Mouse (Mus musculus): Measurements from ENCODE around the gene Nlrc4. TPM values are rescaled to one million over a fixed set of nuclear protein-coding genes. Genes with fewer than 3 reads are reported as not detected.

The Nlrc4 gene
- polyA plus RNA-seq (2014; fragmentation: Nextera tagmentation; extraction: Ambion mirVana), result 0.14 and 0.20 TPM in 2 replicates

GRCm38 (mm10) chr17:74458711-74459408 is at the start of gene Nlrc4:
Gene Nlrc4 (minus strand): TSS chr17:74459142.
- H3K27me3 ChIP-seq (ENCODE audit: control insufficient read depth, insufficient read depth, low read length), result no peaks in the 10 kb centered on the region

DNA sequence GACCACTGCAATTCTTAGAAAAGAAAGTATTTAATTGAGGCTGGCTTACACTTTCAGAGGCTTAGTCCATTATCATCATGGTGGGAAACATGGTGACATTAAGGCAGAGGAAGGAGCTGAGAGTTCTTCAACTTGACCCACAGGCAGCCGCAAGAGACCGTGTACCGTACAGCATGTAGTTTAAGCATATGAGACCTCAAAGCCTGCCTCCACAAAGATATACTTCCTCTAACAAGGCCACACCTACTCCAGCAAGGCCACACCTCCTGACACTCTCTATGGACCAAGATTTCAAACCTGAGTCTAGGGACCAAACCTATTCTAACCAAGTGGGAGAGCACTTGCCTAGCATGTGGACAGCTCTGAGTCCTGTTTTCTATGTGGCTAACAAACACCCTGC is 49.7 kb upstream of the Nlrc4 start:
- WGBS, result 96% methylated on average over 3 of the region's 3 CpGs
- H3K4me2 ChIP-seq (ENCODE audit: low read depth, severe bottlenecking), result no peak overlapping the region
- no peaks in the 10 kb centered on the region for H3K36me3 ChIP-seq (ENCODE audit: control insufficient read depth, insufficient read depth, low read length)
- ATAC-seq (ENCODE audit: insufficient number of reproducible peaks, low FRiP score, low TSS enrichment, low read depth) (no peak), DNase-seq (ENCODE audit: low spot score) (no peak)
- no peak overlapping the region for H3K9ac ChIP-seq (ENCODE audit: low read length)
- no peak overlapping the region for H3K4me3 ChIP-seq (ENCODE audit: low read depth, low read length)
- H3K4me1 ChIP-seq (ENCODE audit: control insufficient read depth, insufficient read depth, low read length), result no peaks in the 10 kb centered on the region
- no peaks in the 10 kb centered on the region for H3K27me3 ChIP-seq (ENCODE audit: control insufficient read depth, insufficient read depth, low read length)
- no peaks in the 10 kb centered on the region for H3K9me3 ChIP-seq (ENCODE audit: control insufficient read depth, low read length)
- H3K27ac ChIP-seq (replicated peaks; ENCODE audit: low read depth, low read length), result no peak overlapping the region

More at GRCm38 (mm10) chr17:74458711-74459408, at the start of gene Nlrc4:
- Histone ChIP-seq H3K4me2 (ENCODE audit: low read depth, severe bottlenecking) (no peak within 1 kb of the TSS), H3K4me1 (ENCODE audit: control insufficient read depth, insufficient read depth, low read length) (no peaks in the 10 kb centered on the region), H3K9me3 (ENCODE audit: control insufficient read depth, low read length) (no peaks in the 10 kb centered on the region), H3K9ac (ENCODE audit: low read length) (no peak within 1 kb of the TSS), H3K27ac (replicated peaks; ENCODE audit: low read depth, low read length) (no peak within 1 kb of the TSS), H3K4me3 (ENCODE audit: low read depth, low read length) (no peak within 1 kb of the TSS), H3K36me3 (ENCODE audit: control insufficient read depth, insufficient read depth, low read length) (no peaks in the 10 kb centered on the region)
- DNase-seq (ENCODE audit: low spot score) (no peak), ATAC-seq (ENCODE audit: insufficient number of reproducible peaks, low FRiP score, low TSS enrichment, low read depth) (no peak)
- WGBS, result 59% methylated on average over 8 of the region's 8 CpGs

DNA sequence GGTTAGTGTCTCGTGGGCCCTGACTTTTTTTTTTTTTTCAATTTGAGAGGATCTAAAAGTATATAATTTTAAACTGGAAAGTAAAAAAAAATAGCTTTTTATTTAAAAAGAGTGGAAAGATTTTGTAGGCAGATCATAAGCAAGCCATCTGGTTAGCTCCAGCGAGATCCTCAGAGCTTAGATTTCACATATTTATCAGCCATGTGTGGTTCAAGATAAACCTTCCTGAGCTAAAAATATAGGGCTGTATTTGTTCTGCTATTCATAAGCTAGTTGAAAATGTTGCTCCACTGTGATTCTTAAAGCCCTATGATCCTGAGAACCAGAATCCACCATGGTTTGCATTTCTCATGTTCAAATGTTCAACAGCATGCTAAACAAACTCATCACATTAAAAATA is 49.0 kb upstream of the Nlrc4 start:
- H3K9ac ChIP-seq (ENCODE audit: low read length), result no peak overlapping the region
- WGBS, result 86% methylated on average over 2 of the region's 2 CpGs
- H3K4me2 ChIP-seq (ENCODE audit: low read depth, severe bottlenecking), result no peak overlapping the region
- H3K4me3 ChIP-seq (ENCODE audit: low read depth, low read length), result no peak overlapping the region
- no peak overlapping the region for H3K27ac ChIP-seq (replicated peaks; ENCODE audit: low read depth, low read length)
- no peaks in the 10 kb centered on the region for H3K4me1 ChIP-seq (ENCODE audit: control insufficient read depth, insufficient read depth, low read length)
- H3K9me3 ChIP-seq (ENCODE audit: control insufficient read depth, low read length), result no peaks in the 10 kb centered on the region
- no peaks in the 10 kb centered on the region for H3K27me3 ChIP-seq (ENCODE audit: control insufficient read depth, insufficient read depth, low read length)
- DNase-seq (ENCODE audit: low spot score) (no peak), ATAC-seq (ENCODE audit: insufficient number of reproducible peaks, low FRiP score, low TSS enrichment, low read depth) (no peak)
- H3K36me3 ChIP-seq (ENCODE audit: control insufficient read depth, insufficient read depth, low read length), result no peaks in the 10 kb centered on the region

DNA sequence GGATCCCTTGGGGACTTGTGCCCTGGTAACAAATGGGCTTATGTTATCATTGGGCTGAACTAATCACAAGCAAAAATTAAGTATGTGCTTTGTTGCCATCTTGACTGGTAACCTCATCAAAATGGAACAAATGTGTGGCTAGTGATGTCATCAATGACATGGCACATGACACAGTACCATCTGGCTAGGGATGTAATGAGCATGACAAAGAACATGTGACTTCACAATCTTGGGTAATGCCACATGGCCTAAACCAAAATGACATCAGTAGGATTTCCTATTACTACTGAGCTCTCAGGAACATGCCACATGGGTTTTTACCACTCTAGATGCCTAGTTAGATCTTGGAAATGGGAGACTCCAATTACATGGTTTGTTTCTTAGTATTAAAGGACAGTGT is 42.1 kb upstream of the Nlrc4 start:
- Histone ChIP-seq H3K9me3 (ENCODE audit: control insufficient read depth, low read length) (no peaks in the 10 kb centered on the region), H3K4me3 (ENCODE audit: low read depth, low read length) (no peak overlapping the region), H3K4me2 (ENCODE audit: low read depth, severe bottlenecking) (no peak overlapping the region), H3K4me1 (ENCODE audit: control insufficient read depth, insufficient read depth, low read length) (no peaks in the 10 kb centered on the region), H3K9ac (ENCODE audit: low read length) (no peak overlapping the region), H3K27me3 (ENCODE audit: control insufficient read depth, insufficient read depth, low read length) (no peaks in the 10 kb centered on the region), H3K36me3 (ENCODE audit: control insufficient read depth, insufficient read depth, low read length) (no peaks in the 10 kb centered on the region; the same call in 1 of the 2 replicates), H3K27ac (replicated peaks; ENCODE audit: low read depth, low read length) (no peak overlapping the region)
- no peak for DNase-seq (ENCODE audit: low spot score)
- no peak for ATAC-seq (ENCODE audit: insufficient number of reproducible peaks, low FRiP score, low TSS enrichment, low read depth)

DNA sequence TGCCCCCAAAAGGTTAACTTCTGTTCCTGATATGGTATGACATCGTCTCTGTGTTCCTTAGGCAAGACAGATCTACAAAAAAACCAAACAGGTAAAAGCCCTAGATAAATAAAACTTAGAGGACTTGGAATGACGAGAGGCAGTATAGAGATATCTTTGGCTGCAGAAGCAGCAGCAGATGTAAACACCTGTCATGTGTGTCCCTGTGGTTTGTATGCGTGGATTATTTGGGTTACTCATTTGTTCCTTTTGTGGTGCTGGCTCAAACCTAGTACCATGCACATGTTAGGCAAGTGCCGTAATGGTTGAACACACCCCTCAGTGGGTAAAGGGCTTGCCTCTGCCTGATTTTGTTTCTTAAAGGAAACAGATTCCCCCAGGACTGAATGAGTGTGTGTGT is 41.3 kb upstream of the Nlrc4 start:
- no peak overlapping the region for H3K4me3 ChIP-seq (ENCODE audit: low read depth, low read length)
- 90% methylated on average over 4 of the region's 4 CpGs for WGBS

DNA sequence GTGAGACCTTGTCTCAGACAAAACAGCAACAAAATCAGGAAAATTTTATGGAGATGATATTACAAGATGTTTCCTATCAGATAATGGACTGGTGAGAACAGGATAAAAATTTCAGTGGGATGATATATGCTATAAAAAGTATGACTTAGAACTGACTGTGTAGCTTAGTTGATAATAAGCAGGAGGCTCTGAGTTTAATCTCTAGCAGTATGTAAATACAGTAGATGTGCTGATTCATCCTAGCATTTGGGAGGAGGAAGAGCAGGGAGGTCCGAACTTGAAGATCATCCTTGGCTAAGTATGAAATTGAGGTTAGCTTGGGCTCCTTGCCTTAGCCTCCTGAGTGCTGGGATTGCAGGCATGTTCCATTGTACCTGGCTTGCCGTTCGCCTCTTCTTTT is 32.6 kb upstream of the Nlrc4 start:
- no peak overlapping the region for H3K4me2 ChIP-seq (ENCODE audit: low read depth, severe bottlenecking)

More for the DNA sequence above, 41.3 kb upstream of the Nlrc4 start:
- Histone ChIP-seq H3K27me3 (ENCODE audit: control insufficient read depth, insufficient read depth, low read length) (no peaks in the 10 kb centered on the region), H3K9me3 (ENCODE audit: control insufficient read depth, low read length) (no peaks in the 10 kb centered on the region), H3K4me1 (ENCODE audit: control insufficient read depth, insufficient read depth, low read length) (no peaks in the 10 kb centered on the region), H3K27ac (replicated peaks; ENCODE audit: low read depth, low read length) (no peak overlapping the region), H3K4me2 (ENCODE audit: low read depth, severe bottlenecking) (no peak overlapping the region), H3K9ac (ENCODE audit: low read length) (no peak overlapping the region), H3K36me3 (ENCODE audit: control insufficient read depth, insufficient read depth, low read length) (no peaks in the 10 kb centered on the region; the same call in 1 of the 2 replicates)
- ATAC-seq (ENCODE audit: insufficient number of reproducible peaks, low FRiP score, low TSS enrichment, low read depth) (no peak), DNase-seq (ENCODE audit: low spot score) (no peak)

DNA sequence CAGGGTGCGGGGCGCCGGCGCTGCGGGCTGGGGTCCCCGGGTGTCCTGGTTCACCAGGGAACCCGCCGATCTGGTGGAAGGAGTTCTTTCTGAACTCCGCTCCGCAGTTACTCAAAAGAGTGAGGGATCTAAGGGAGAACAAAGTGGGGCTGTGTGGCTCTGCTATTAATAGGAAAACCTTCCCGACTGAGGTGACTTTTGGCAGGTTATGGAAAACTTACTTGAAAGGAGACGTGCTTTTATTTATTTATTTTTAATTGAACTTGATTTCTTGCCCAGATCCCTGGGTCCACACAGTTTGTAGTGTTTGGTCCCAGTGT is 30.9 kb upstream of the Nlrc4 start:
- DNase-seq (ENCODE audit: low spot score), result no peak
- under 1% methylated on average over 12 of the region's 12 CpGs for WGBS

More for the DNA sequence above, 32.6 kb upstream of the Nlrc4 start:
- Histone ChIP-seq H3K4me1 (ENCODE audit: control insufficient read depth, insufficient read depth, low read length) (no peaks in the 10 kb centered on the region), H3K4me3 (ENCODE audit: low read depth, low read length) (no peak overlapping the region), H3K9me3 (ENCODE audit: control insufficient read depth, low read length) (no peaks in the 10 kb centered on the region), H3K36me3 (ENCODE audit: control insufficient read depth, insufficient read depth, low read length) (peaks cover 6% of the 10 kb centered on the region), H3K9ac (ENCODE audit: low read length) (no peak overlapping the region), H3K27ac (replicated peaks; ENCODE audit: low read depth, low read length) (no peak overlapping the region), H3K27me3 (ENCODE audit: control insufficient read depth, insufficient read depth, low read length) (no peaks in the 10 kb centered on the region)
- WGBS, result 94% methylated on average over 3 of the region's 3 CpGs
- ATAC-seq (ENCODE audit: insufficient number of reproducible peaks, low FRiP score, low TSS enrichment, low read depth) (no peak), DNase-seq (ENCODE audit: low spot score) (no peak)

GRCm38 (mm10) chr17:74489024-74489900 is 30.3 kb upstream of the Nlrc4 start, which contains the start of gene Yipf4:
Gene Yipf4 (plus strand): TSS chr17:74489493.
- Histone ChIP-seq H3K9me3 (ENCODE audit: control insufficient read depth, low read length) (no peaks in the 10 kb centered on the region), H3K36me3 (ENCODE audit: control insufficient read depth, insufficient read depth, low read length) (peaks cover 3% of the 10 kb centered on the region), H3K4me1 (ENCODE audit: control insufficient read depth, insufficient read depth, low read length) (no peaks in the 10 kb centered on the region), H3K4me2 (ENCODE audit: low read depth, severe bottlenecking) (peak within 1 kb of the TSS; percentile 44), H3K27me3 (ENCODE audit: control insufficient read depth, insufficient read depth, low read length) (no peaks in the 10 kb centered on the region), H3K27ac (replicated peaks; ENCODE audit: low read depth, low read length) (no peak within 1 kb of the TSS; the same call in 1 of the 2 replicates), H3K4me3 (ENCODE audit: low read depth, low read length) (peak within 1 kb of the TSS; percentile 95), H3K9ac (ENCODE audit: low read length) (peak within 1 kb of the TSS; percentile 87)
- ATAC-seq (ENCODE audit: insufficient number of reproducible peaks, low FRiP score, low TSS enrichment, low read depth) (peak; percentile 99), DNase-seq (ENCODE audit: low spot score) (peak; percentile 96)
- 6% methylated on average over 50 of the region's 58 CpGs for WGBS

More for the DNA sequence above, 30.9 kb upstream of the Nlrc4 start:
- Histone ChIP-seq H3K4me2 (ENCODE audit: low read depth, severe bottlenecking) (peak overlapping the region; percentile 44), H3K4me3 (ENCODE audit: low read depth, low read length) (peak overlapping the region; percentile 95), H3K9me3 (ENCODE audit: control insufficient read depth, low read length) (no peaks in the 10 kb centered on the region), H3K36me3 (ENCODE audit: control insufficient read depth, insufficient read depth, low read length) (peaks cover 6% of the 10 kb centered on the region), H3K27me3 (ENCODE audit: control insufficient read depth, insufficient read depth, low read length) (no peaks in the 10 kb centered on the region), H3K4me1 (ENCODE audit: control insufficient read depth, insufficient read depth, low read length) (no peaks in the 10 kb centered on the region), H3K27ac (replicated peaks; ENCODE audit: low read depth, low read length) (no peak overlapping the region; the same call in 1 of the 2 replicates), H3K9ac (ENCODE audit: low read length) (peak overlapping the region; percentile 87)
- no peak for ATAC-seq (ENCODE audit: insufficient number of reproducible peaks, low FRiP score, low TSS enrichment, low read depth)

Measured in limb, embryonic 11.5 days (tissue).